Mouse (Mus musculus): Measurements from ENCODE around the gene Rxfp2. TPM values are rescaled to one million over a fixed set of nuclear protein-coding genes. Genes with fewer than 3 reads are reported as not detected.

The Rxfp2 gene
- polyA plus RNA-seq, 1 experiment from 2014 or later = 0.33 TPM

- Histone ChIP-seq H3K9ac (ENCODE audit: low read length) (no peak overlapping the region), H3K27me3 (ENCODE audit: control insufficient read depth, insufficient read depth, low read length) (no peaks in the 10 kb centered on the region), H3K9me3 (ENCODE audit: control insufficient read depth, low read length) (no peaks in the 10 kb centered on the region), H3K36me3 (ENCODE audit: control insufficient read depth, insufficient read depth, low read length) (no peaks in the 10 kb centered on the region), H3K27ac (ENCODE audit: low read depth, low read length) (no peak overlapping the region), H3K4me3 (ENCODE audit: low read depth, low read length) (no peak overlapping the region), H3K4me2 (ENCODE audit: low read depth, low read length, severe bottlenecking) (no peak overlapping the region), H3K4me1 (replicated peaks; ENCODE audit: control insufficient read depth, insufficient read depth, low read length) (no peaks in the 10 kb centered on the region)
- ATAC-seq (replicated peaks; ENCODE audit: low FRiP score) (no peak), DNase-seq (ENCODE audit: low spot score) (no peak)
- WGBS = 55% methylated on average over 8 of the region's 8 CpGs
These were observed 92.8 kb downstream of the Rxfp2 start for GRCm38 (mm10) chr5:150111236-150111635.

GRCm38 (mm10) chr5:150114007-150114406 is 95.5 kb downstream of the Rxfp2 start:
- no peak overlapping the region for H3K4me3 ChIP-seq (ENCODE audit: low read depth, low read length)
- no peak overlapping the region for H3K4me2 ChIP-seq (ENCODE audit: low read depth, low read length, severe bottlenecking)
- no peaks in the 10 kb centered on the region for H3K27me3 ChIP-seq (ENCODE audit: control insufficient read depth, insufficient read depth, low read length)
- no peaks in the 10 kb centered on the region for H3K9me3 ChIP-seq (ENCODE audit: control insufficient read depth, low read length)
- no peaks in the 10 kb centered on the region for H3K36me3 ChIP-seq (ENCODE audit: control insufficient read depth, insufficient read depth, low read length)
- H3K27ac ChIP-seq (ENCODE audit: low read depth, low read length) = no peak overlapping the region
- H3K9ac ChIP-seq (ENCODE audit: low read length) = no peak overlapping the region
- WGBS = 84% methylated on average over 7 of the region's 7 CpGs
- no peaks in the 10 kb centered on the region for H3K4me1 ChIP-seq (replicated peaks; ENCODE audit: control insufficient read depth, insufficient read depth, low read length)
- ATAC-seq (replicated peaks; ENCODE audit: low FRiP score) (no peak), DNase-seq (ENCODE audit: low spot score) (no peak)

- 97% methylated on average over 4 of the region's 4 CpGs for WGBS
- no peak overlapping the region for H3K4me3 ChIP-seq (ENCODE audit: low read depth, low read length)
- no peaks in the 10 kb centered on the region for H3K36me3 ChIP-seq (ENCODE audit: control insufficient read depth, insufficient read depth, low read length)
- H3K4me2 ChIP-seq (ENCODE audit: low read depth, low read length, severe bottlenecking) = no peak overlapping the region
- no peaks in the 10 kb centered on the region for H3K27me3 ChIP-seq (ENCODE audit: control insufficient read depth, insufficient read depth, low read length)
- no peaks in the 10 kb centered on the region for H3K9me3 ChIP-seq (ENCODE audit: control insufficient read depth, low read length)
- no peaks in the 10 kb centered on the region for H3K4me1 ChIP-seq (replicated peaks; ENCODE audit: control insufficient read depth, insufficient read depth, low read length)
- no peak for DNase-seq (ENCODE audit: low spot score)
- no peak overlapping the region for H3K9ac ChIP-seq (ENCODE audit: low read length)
- H3K27ac ChIP-seq (ENCODE audit: low read depth, low read length) = no peak overlapping the region
- no peak for ATAC-seq (replicated peaks; ENCODE audit: low FRiP score)
These were observed 96.3 kb downstream of the Rxfp2 start for GRCm38 (mm10) chr5:150114778-150115177.

GRCm38 (mm10) chr5:150115271-150116092 is 97.0 kb downstream of the Rxfp2 start:
- Histone ChIP-seq H3K27ac (ENCODE audit: low read depth, low read length) (no peak overlapping the region), H3K4me1 (replicated peaks; ENCODE audit: control insufficient read depth, insufficient read depth, low read length) (no peaks in the 10 kb centered on the region), H3K4me3 (ENCODE audit: low read depth, low read length) (no peak overlapping the region), H3K9ac (ENCODE audit: low read length) (no peak overlapping the region), H3K9me3 (ENCODE audit: control insufficient read depth, low read length) (no peaks in the 10 kb centered on the region), H3K4me2 (ENCODE audit: low read depth, low read length, severe bottlenecking) (no peak overlapping the region), H3K36me3 (ENCODE audit: control insufficient read depth, insufficient read depth, low read length) (no peaks in the 10 kb centered on the region), H3K27me3 (ENCODE audit: control insufficient read depth, insufficient read depth, low read length) (no peaks in the 10 kb centered on the region)
- DNase-seq (ENCODE audit: low spot score) = no peak
- ATAC-seq (replicated peaks; ENCODE audit: low FRiP score) = no peak
- 80% methylated on average over 16 of the region's 16 CpGs for WGBS

- Histone ChIP-seq H3K27me3 (ENCODE audit: control insufficient read depth, insufficient read depth, low read length) (no peaks in the 10 kb centered on the region), H3K9me3 (ENCODE audit: control insufficient read depth, low read length) (no peaks in the 10 kb centered on the region), H3K4me3 (ENCODE audit: low read depth, low read length) (no peak overlapping the region), H3K4me1 (replicated peaks; ENCODE audit: control insufficient read depth, insufficient read depth, low read length) (no peaks in the 10 kb centered on the region), H3K9ac (ENCODE audit: low read length) (no peak overlapping the region), H3K27ac (ENCODE audit: low read depth, low read length) (no peak overlapping the region), H3K36me3 (ENCODE audit: control insufficient read depth, insufficient read depth, low read length) (no peaks in the 10 kb centered on the region), H3K4me2 (ENCODE audit: low read depth, low read length, severe bottlenecking) (no peak overlapping the region)
- ATAC-seq (replicated peaks; ENCODE audit: low FRiP score) (no peak), DNase-seq (ENCODE audit: low spot score) (no peak)
- WGBS = 79% methylated on average over 9 of the region's 9 CpGs
These were observed 97.9 kb downstream of the Rxfp2 start for GRCm38 (mm10) chr5:150116216-150116905.

GRCm38 (mm10) chr5:150116906-150117216 is 98.4 kb downstream of the Rxfp2 start:
- Histone ChIP-seq H3K4me1 (replicated peaks; ENCODE audit: control insufficient read depth, insufficient read depth, low read length) (no peaks in the 10 kb centered on the region), H3K9ac (ENCODE audit: low read length) (no peak overlapping the region), H3K36me3 (ENCODE audit: control insufficient read depth, insufficient read depth, low read length) (no peaks in the 10 kb centered on the region), H3K4me3 (ENCODE audit: low read depth, low read length) (no peak overlapping the region), H3K9me3 (ENCODE audit: control insufficient read depth, low read length) (no peaks in the 10 kb centered on the region), H3K27ac (ENCODE audit: low read depth, low read length) (no peak overlapping the region), H3K27me3 (ENCODE audit: control insufficient read depth, insufficient read depth, low read length) (no peaks in the 10 kb centered on the region), H3K4me2 (ENCODE audit: low read depth, low read length, severe bottlenecking) (no peak overlapping the region)
- WGBS = 81% methylated on average over 6 of the region's 6 CpGs
- ATAC-seq (replicated peaks; ENCODE audit: low FRiP score) (no peak), DNase-seq (ENCODE audit: low spot score) (no peak)

- Histone ChIP-seq H3K36me3 (ENCODE audit: control insufficient read depth, insufficient read depth, low read length) (no peaks in the 10 kb centered on the region), H3K4me2 (ENCODE audit: low read depth, low read length, severe bottlenecking) (peak overlapping the region; percentile 71), H3K9me3 (ENCODE audit: control insufficient read depth, low read length) (no peaks in the 10 kb centered on the region), H3K9ac (ENCODE audit: low read length) (peak overlapping the region; percentile 59; the same call in 1 of the 2 replicates), H3K4me1 (replicated peaks; ENCODE audit: control insufficient read depth, insufficient read depth, low read length) (no peaks in the 10 kb centered on the region), H3K27me3 (ENCODE audit: control insufficient read depth, insufficient read depth, low read length) (no peaks in the 10 kb centered on the region), H3K4me3 (ENCODE audit: low read depth, low read length) (peak overlapping the region; percentile 62), H3K27ac (ENCODE audit: low read depth, low read length) (no peak overlapping the region)
- no peak for DNase-seq (ENCODE audit: low spot score)
- ATAC-seq (replicated peaks; ENCODE audit: low FRiP score) = no peak
- 22% methylated on average over 8 of the region's 8 CpGs for WGBS
These were observed 99.6 kb downstream of the Rxfp2 start for GRCm38 (mm10) chr5:150118124-150118454.

GRCm38 (mm10) chr5:150118455-150119241 is 100.2 kb downstream of the Rxfp2 start, which contains the start of gene Fry:
Gene Fry, plus strand, starts transcription at chr5:150118645.
- Histone ChIP-seq H3K4me1 (replicated peaks; ENCODE audit: control insufficient read depth, insufficient read depth, low read length) (no peaks in the 10 kb centered on the region), H3K9me3 (ENCODE audit: control insufficient read depth, low read length) (no peaks in the 10 kb centered on the region), H3K9ac (ENCODE audit: low read length) (peak within 1 kb of the TSS; percentile 59), H3K36me3 (ENCODE audit: control insufficient read depth, insufficient read depth, low read length) (no peaks in the 10 kb centered on the region), H3K4me2 (ENCODE audit: low read depth, low read length, severe bottlenecking) (peak within 1 kb of the TSS; percentile 71), H3K4me3 (ENCODE audit: low read depth, low read length) (peak within 1 kb of the TSS; percentile 62), H3K27ac (ENCODE audit: low read depth, low read length) (no peak within 1 kb of the TSS), H3K27me3 (ENCODE audit: control insufficient read depth, insufficient read depth, low read length) (no peaks in the 10 kb centered on the region)
- under 1% methylated on average over 55 of the region's 68 CpGs for WGBS
- peak; percentile 93 for DNase-seq (ENCODE audit: low spot score)
- ATAC-seq (replicated peaks; ENCODE audit: low FRiP score) = peak; percentile 99
